Mouse (Mus musculus) CH12.LX (cell line): ENCODE results near the gene Dtx1. TPM values are rescaled to one million over a fixed set of nuclear protein-coding genes. Genes with fewer than 3 reads are reported as not detected.
A peak's percentile ranks its signal among the peaks of the same experiment; 100 is the strongest.

Experiments used
- DNase-seq: peaks from one replicate; pipeline ENCODE4 v3.0.0-alpha.2; 2013; ENCODE audit errors: extremely low read depth
- H3K27ac ChIP-seq: 2 replicates; pipeline ENCODE4 v1.5.1; 2012; ENCODE audit warnings: low read depth, mild to moderate bottlenecking, control low read depth, moderate library complexity; ENCODE audit not compliant: insufficient read depth
- H3K27me3 ChIP-seq: replicated peaks from 2 replicates; pipeline ENCODE3; 2012; ENCODE audit warnings: inconsistent platforms
- H3K36me3 ChIP-seq, 2 experiments: replicated peaks in 1 of 2; 2 replicates each; pipeline versions ENCODE3 to v1.6.1; 2012; ENCODE audit warnings: inconsistent platforms in 1 of 2, low read length in 1 of 2, mild to moderate bottlenecking in 1 of 2, mixed read lengths in 1 of 2, moderate library complexity in 1 of 2; ENCODE audit not compliant: control insufficient read depth in 1 of 2, insufficient read depth in 1 of 2
- H3K4me1 ChIP-seq, 2 experiments: 2 replicates each; pipeline ENCODE4 v1.6.1; 2012; ENCODE audit warnings: inconsistent platforms in 1 of 2, moderate library complexity in 1 of 2; ENCODE audit not compliant: insufficient read depth in 2 of 2, control insufficient read depth in 1 of 2
- H3K4me2 ChIP-seq: 2 replicates; pipeline ENCODE4 v1.6.1; 2012; ENCODE audit warnings: low read depth, mild to moderate bottlenecking, control low read depth; ENCODE audit not compliant: poor library complexity, insufficient read depth, severe bottlenecking
- H3K4me3 ChIP-seq, 3 experiments: fragments of 150-350 bp in 1 of 3; sonication (generic) in 1 of 3; replicated peaks in 1 of 3; 2 replicates each; pipeline versions ENCODE3 to v1.5.1; 2011 to 2012; ENCODE audit warnings: low read depth in 2 of 3, low read length in 2 of 3, mild to moderate bottlenecking in 2 of 3, moderate library complexity in 2 of 3, control low read depth in 1 of 3, improper control_type of control experiment in 1 of 3, inconsistent platforms in 1 of 3, mixed read lengths in 1 of 3; ENCODE audit not compliant: poor library complexity in 1 of 3
- H3K79me2 ChIP-seq: replicated peaks from 2 replicates; pipeline ENCODE4 v1.6.1; 2012; ENCODE audit warnings: mild to moderate bottlenecking, moderate library complexity; ENCODE audit not compliant: control insufficient read depth, poor library complexity, insufficient read depth, severe bottlenecking; ENCODE audit errors: extremely low read depth
- H3K9ac ChIP-seq: 2 replicates; pipeline ENCODE4 v1.6.1; 2012; ENCODE audit warnings: low read depth, mild to moderate bottlenecking, control low read depth, moderate library complexity; ENCODE audit not compliant: insufficient read depth
- H3K9me3 ChIP-seq: replicated peaks from 2 replicates; pipeline ENCODE3; 2012; ENCODE audit warnings: low read length, inconsistent platforms, mixed read lengths
- BHLHE40 ChIP-seq: IDR thresholded peaks from 2 replicates; pipeline ENCODE4 v1.6.1; 2011; ENCODE audit warnings: mild to moderate bottlenecking, low read depth, low read length, improper control_type of control experiment
- CHD1 ChIP-seq: IDR thresholded peaks from 2 replicates; pipeline ENCODE4 v1.6.1; 2012; ENCODE audit warnings: low read depth, low read length, improper control_type of control experiment, inconsistent platforms
- CTCF ChIP-seq, 2 experiments: IDR thresholded peaks in 1 of 2; conservative IDR thresholded peaks in 1 of 2; 2 replicates each; pipeline ENCODE4 v1.5.1; 2011 to 2012; ENCODE audit warnings: low read depth in 2 of 2, low read length in 2 of 2, improper control_type of control experiment in 1 of 2, inconsistent platforms in 1 of 2, mild to moderate bottlenecking in 1 of 2, moderate library complexity in 1 of 2
- E2F4 ChIP-seq: IDR thresholded peaks from 2 replicates; pipeline ENCODE4 v1.6.1; 2011; ENCODE audit warnings: low read depth, low read length, improper control_type of control experiment; ENCODE audit not compliant: insufficient replicate concordance
- HCFC1 ChIP-seq: IDR thresholded peaks from 2 replicates; pipeline ENCODE4 v1.6.1; 2012; ENCODE audit warnings: low read depth, mild to moderate bottlenecking, inconsistent platforms, low read length, improper control_type of control experiment
- KAT2A ChIP-seq: IDR thresholded peaks from 2 replicates; pipeline ENCODE4 v1.6.1; 2012; ENCODE audit warnings: low read length, improper control_type of control experiment, inconsistent platforms; ENCODE audit not compliant: insufficient replicate concordance
- SIN3A ChIP-seq: IDR thresholded peaks from 2 replicates; pipeline ENCODE4 v1.6.1; 2012; ENCODE audit warnings: low read length, improper control_type of control experiment, inconsistent platforms
- TCF12 ChIP-seq: IDR thresholded peaks from 2 replicates; pipeline ENCODE4 v1.6.1; 2014; ENCODE audit warnings: low read depth, mild to moderate bottlenecking, inconsistent platforms, low read length, improper control_type of control experiment
- USF1 ChIP-seq: IDR thresholded peaks from 2 replicates; pipeline ENCODE4 v1.6.1; 2014; ENCODE audit warnings: low read depth, mild to moderate bottlenecking, inconsistent platforms, low read length, improper control_type of control experiment
- ZC3H11A ChIP-seq: IDR thresholded peaks from 2 replicates; pipeline ENCODE4 v1.6.1; 2012; ENCODE audit warnings: low read depth, mild to moderate bottlenecking, inconsistent platforms, low read length, improper control_type of control experiment
- ZMIZ1 ChIP-seq: IDR thresholded peaks from 2 replicates; pipeline ENCODE4 v1.6.1; 2012; ENCODE audit warnings: low read depth, mild to moderate bottlenecking, inconsistent platforms, low read length, improper control_type of control experiment
- dilution Hi-C: fragments of 300-500 bp; cut with MboI; formaldehyde crosslinking; loops from 2 replicates; pipeline ENCODE4 v1.14.3; 2020; ENCODE audit warnings: low sequenced_read_pairs; ENCODE audit not compliant: extremely low pct_unique_long_range_greater_than_20kb, extremely low pct_ligation_motif_present
- in situ Hi-C: fragments of 300-500 bp; cut with MboI; formaldehyde crosslinking; loops from 3 replicates; pipeline ENCODE4 v1.14.3; 2019; ENCODE audit warnings: low sequenced_read_pairs, low pct_ligation_motif_present, low pct_unique_long_range_greater_than_20kb, mixed read lengths
- polyA plus RNA-seq: library from polyadenylated mRNA; unstranded; fragments of >175 nt; gene quantifications from 2 replicates; pipeline ENCODE4 v1.2.1, GENCODE M21; 2012; ENCODE audit warnings: low read depth; ENCODE audit not compliant: insufficient read length
- total RNA-seq, 2 experiments: library from RNA; depleted of rRNA; stranded (reverse); fragments of 300-350 nt in 1 of 2; fragments of >200 nt in 1 of 2; gene quantifications; 2 replicates each; pipeline ENCODE4 v1.2.3; 2012 to 2014

Gene Dtx1
- total and polyA plus RNA-seq, 3 experiments: 0.98 to 3.9 (median 2.1) TPM

GRCm38 (mm10) chr5:120656281-120656751 lies 55.4 kb downstream of the Dtx1 start:
- no peak for DNase-seq
- H3K9ac ChIP-seq: no peak overlapping the region
- H3K79me2 ChIP-seq: no peaks in the 10 kb centered on the region
- no peaks in the 10 kb centered on the region for H3K9me3 ChIP-seq
- H3K27ac ChIP-seq: no peak overlapping the region
- TF ChIP-seq SIN3A (no peak), ZMIZ1 (no peak), CTCF (conservative IDR thresholded peaks at IDR 0.05 in 1 of 2, IDR thresholded peaks at IDR 0.05 in 1 of 2; ENCODE audit: low read depth in 2 of 2, low read length in 2 of 2) (0 out of 4 replicates have a peak, but pooled peaks of 1 of the 2 experiments have one; percentile 1)
- H3K4me3 ChIP-seq: no peak overlapping the region
- dilution Hi-C loops: no loop called here
- in situ Hi-C loops: loop anchor here (5.0 kb wide), 1 partner anchor 34 kb away; no protein-coding TSS in a partner anchor
- H3K36me3 ChIP-seq: peaks cover 13 to 81% of the 10 kb centered on the region in 2 experiments
- H3K4me2 ChIP-seq: no peak overlapping the region
- no peaks in the 10 kb centered on the region for H3K27me3 ChIP-seq
- peaks cover 14 to 26% of the 10 kb centered on the region in 2 experiments for H3K4me1 ChIP-seq

DNA sequence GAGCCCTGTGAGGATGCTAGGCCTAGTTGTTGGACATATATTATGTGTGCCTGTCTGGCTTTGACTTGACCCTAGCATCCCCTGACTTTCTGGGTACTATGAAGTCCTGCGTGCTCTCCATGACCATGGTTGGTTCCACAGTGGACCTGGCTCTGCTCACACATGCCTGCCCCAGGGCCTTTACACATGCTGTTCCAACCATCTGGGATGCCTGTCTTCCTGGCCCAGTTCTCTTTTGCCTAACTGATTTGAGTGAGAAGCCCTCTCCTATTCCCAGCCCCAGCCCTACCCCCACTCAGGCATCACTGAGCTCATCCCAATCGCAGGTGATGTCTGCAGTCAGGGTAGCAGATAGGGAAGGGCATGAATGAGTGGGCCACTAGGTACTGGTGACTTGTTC lies 57.9 kb downstream of the Dtx1 start:
- no peaks in the 10 kb centered on the region for H3K79me2 ChIP-seq

DNA sequence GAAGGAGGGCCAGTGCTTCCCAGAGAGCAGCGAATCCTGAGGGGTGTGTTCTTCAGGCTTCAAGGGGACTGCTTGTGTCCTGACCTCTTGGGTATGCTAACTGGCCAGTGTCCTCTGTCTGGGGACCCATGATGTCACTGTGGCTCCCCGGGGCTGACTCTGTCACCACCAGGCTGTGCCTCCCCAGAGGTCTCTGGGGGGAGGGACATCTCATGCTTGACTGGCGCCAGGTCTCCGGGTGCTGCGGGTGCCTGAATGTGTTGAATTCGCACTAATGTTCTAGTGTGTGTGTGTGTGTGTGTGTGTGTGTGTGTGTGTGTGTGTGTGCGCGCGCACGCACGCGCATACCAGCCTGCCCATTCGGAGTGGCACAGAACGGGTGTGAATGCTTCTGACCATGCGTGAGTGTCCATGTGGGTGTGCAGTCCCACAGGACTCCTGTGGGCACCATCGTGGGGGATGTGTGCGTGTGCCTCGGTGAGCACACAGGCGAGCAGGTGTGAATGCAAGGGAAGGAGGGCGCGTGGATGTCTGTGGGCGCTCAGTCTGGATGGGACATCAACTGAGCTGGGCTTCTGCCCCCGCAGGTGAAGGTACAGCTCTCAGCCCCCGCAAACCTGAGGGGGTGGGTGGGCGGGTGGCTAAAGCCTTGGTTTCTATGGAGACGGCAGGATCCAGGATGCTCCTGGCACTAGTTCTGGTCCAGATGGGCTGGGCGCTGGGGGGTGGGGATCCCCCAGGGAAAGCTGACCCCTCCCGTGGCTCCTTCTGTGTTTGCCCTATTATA lies 58.6 kb downstream of the Dtx1 start:
- no peak overlapping the region for H3K27ac ChIP-seq
- TF ChIP-seq E2F4: no peak
- no peak for DNase-seq
- peaks cover 19 to 50% of the 10 kb centered on the region in 2 experiments for H3K4me1 ChIP-seq
- H3K4me2 ChIP-seq: no peak overlapping the region
- dilution Hi-C loops (no loop called here), in situ Hi-C loops (no loop called here)
- H3K27me3 ChIP-seq: no peaks in the 10 kb centered on the region
- no peak overlapping the region for H3K4me3 ChIP-seq
- H3K9me3 ChIP-seq: no peaks in the 10 kb centered on the region
- H3K9ac ChIP-seq: no peak overlapping the region
- H3K36me3 ChIP-seq: peaks cover 10 to 53% of the 10 kb centered on the region in 2 experiments
- H3K79me2 ChIP-seq: no peaks in the 10 kb centered on the region

More for the DNA sequence above, 57.9 kb downstream of the Dtx1 start:
- Histone ChIP-seq H3K4me1 (peaks cover 18 to 45% of the 10 kb centered on the region in 2 experiments), H3K9ac (no peak overlapping the region), H3K27ac (no peak overlapping the region), H3K36me3 (peaks cover 10 to 61% of the 10 kb centered on the region in 2 experiments), H3K9me3 (no peaks in the 10 kb centered on the region), H3K27me3 (no peaks in the 10 kb centered on the region), H3K4me2 (no peak overlapping the region), H3K4me3 (no peak overlapping the region)
- in situ Hi-C loops: no loop called here
- DNase-seq: no peak
- no peak for TF ChIP-seq HCFC1
- no peak for TF ChIP-seq CHD1
- no peak for TF ChIP-seq KAT2A
- TF ChIP-seq BHLHE40: no peak
- TF ChIP-seq ZC3H11A: no peak
- TF ChIP-seq SIN3A: no peak
- TF ChIP-seq TCF12: no peak
- no peak for TF ChIP-seq USF1
- dilution Hi-C loops: no loop called here
